Mouse (Mus musculus): ENCODE results near the gene Cd3e. TPM values are rescaled to one million over a fixed set of nuclear protein-coding genes. Genes with fewer than 3 reads are reported as not detected.

The Cd3e gene
- polyA plus RNA-seq (2014; fragmentation: Illumina TruSeq; extraction: RNeasy Lipid Tissue Mini Kit (QIAGEN cat#74804); ENCODE audit: low replicate concordance): 7.4 TPM

DNA sequence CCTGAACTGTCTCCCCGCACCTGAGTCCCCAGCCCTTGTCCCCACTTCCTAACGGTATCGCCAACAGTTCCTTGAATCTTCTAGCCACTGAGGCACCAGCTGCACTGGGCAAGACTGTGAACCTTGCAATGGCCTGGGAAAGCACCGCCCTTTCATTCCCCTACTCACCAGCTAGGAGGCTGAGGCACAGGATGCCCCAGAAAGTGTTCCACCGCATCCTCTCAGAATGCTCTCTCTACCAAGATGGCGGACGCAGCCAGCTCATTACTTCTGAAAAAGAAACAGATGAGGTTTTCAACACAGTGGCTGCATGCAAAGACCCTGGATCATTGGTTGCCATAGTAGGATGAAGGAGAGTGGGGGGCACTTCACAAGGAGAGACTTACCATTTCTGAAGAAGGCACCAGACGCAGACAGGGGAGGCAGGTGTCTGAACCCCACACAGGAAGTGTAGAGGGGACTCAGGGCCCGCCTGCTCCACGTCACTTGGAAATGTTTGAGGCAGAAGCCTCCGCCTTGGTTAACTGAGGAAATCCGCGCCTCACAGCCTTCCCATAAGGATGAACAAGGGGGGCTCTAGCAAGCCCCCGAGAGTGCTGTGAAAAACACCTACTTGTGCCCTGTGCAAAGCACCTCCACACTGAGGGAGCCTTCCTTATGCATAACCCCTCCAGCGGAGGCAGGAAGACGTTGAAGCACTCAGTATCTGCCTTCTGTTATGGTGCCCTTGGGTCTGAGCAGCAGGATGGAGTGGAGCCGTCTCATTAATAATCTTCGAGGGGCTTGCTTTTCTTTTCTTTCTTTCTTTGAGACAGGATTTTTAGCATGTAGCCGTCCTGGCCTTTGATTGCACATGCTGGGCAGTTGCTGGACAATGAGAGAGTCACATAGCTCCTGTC, at the start of gene Cd3e:
Gene Cd3e, minus strand, starts transcription at position 448 of the 899 bp plus-strand sequence.

DNA sequence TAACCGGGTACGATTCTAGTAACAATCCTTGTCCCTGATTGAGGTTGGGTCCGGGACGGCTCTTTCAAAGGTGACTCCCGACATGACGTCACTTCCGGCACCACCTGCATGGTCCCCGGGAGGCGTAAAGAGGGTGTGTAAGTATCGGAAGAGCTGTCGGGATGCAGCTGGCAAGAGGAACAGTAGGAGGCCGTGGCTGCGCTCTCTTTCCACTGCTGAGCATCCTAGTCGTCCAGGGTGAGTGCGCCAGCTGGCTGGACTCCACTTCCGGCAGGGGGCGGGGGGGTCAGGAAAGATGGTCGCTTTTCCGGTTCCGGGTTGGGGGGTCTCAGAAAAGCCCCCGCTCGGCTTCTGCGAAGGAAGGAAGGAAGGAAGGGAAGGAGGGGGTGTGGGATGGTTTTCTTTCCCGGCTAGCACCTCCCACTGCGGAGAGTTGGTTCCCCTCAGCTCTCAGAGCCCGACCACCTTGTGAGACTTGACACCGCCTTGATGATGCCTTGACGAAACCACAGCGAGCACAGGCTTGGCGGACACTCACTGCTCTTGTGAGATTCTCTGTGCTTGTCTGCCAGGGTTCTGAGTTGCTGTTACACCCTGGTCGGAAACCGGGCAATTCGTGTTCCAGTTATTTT, 45.8 kb upstream of the Cd3e start, which contains the start of gene Mpzl3:
Gene Mpzl3, plus strand, starts transcription at position 105 of the 632 bp plus-strand sequence.

DNA sequence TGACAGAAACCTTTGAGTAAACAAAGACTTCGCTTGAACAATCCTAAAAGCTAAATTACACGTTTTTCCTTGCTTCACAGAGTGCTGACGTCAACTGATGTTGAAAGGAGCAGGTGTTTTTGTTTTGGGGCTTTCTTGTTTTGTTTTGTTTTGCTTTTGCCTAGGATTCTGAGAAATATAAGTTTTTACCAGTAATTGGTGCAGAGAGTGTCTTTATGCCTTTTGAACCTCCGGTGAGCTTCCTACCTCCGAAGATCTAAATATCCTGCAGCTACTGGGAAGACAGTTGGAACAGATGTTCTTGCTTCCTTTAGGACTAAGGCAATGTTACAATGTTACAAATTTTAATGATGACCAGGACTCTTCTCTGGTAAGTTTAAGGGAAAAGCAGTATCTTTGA, 30.1 kb upstream of the Cd3e start, which contains the start of gene Mpzl2:
Gene Mpzl2, plus strand, starts transcription at position 301 of the 400 bp plus-strand sequence.

DNA sequence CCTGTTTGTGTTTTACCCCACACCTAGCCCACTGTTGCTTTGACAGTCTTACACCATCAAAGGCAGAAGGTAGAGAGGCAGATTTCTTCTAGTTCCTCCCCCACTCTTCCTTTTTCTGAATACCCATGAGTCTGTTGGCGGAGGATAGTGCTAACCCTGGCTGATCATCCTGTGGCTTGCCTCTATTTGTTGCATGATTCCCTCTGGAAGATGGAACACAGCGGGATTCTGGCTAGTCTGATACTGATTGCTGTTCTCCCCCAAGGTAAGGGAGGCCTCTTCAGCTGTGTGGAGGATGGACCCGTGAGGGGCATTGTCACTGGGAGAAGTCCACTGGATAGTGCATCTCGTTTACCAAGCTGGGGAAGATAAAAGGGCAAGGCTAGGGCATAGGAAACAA, 27.8 kb downstream of the Cd3e start, which contains the start of gene Cd3d:
Gene Cd3d, plus strand, starts transcription at position 111 of the 400 bp plus-strand sequence.

DNA sequence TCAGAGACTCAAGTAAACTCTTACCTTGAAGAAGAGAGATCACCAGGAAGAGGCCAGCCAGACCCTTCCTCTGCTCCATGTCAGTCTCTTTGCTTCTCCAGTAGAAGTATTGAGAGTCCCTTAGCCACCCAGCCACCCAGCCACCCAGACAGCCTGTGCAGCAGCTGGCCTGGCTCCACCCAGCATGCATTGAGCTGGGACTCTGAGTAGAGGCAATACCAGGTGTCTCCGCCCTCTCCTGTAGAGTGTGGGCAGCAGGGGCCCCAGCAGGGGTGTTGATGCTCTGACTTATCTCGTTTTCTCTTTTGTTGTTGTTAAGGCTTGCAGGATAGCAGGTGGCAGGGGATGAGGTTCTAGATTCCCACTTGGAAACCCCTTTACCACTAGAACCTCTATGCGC, 29.2 kb downstream of the Cd3e start, which contains the start of gene Cd3g:
Gene Cd3g, minus strand, starts transcription at position 190 of the 400 bp plus-strand sequence.

DNA sequence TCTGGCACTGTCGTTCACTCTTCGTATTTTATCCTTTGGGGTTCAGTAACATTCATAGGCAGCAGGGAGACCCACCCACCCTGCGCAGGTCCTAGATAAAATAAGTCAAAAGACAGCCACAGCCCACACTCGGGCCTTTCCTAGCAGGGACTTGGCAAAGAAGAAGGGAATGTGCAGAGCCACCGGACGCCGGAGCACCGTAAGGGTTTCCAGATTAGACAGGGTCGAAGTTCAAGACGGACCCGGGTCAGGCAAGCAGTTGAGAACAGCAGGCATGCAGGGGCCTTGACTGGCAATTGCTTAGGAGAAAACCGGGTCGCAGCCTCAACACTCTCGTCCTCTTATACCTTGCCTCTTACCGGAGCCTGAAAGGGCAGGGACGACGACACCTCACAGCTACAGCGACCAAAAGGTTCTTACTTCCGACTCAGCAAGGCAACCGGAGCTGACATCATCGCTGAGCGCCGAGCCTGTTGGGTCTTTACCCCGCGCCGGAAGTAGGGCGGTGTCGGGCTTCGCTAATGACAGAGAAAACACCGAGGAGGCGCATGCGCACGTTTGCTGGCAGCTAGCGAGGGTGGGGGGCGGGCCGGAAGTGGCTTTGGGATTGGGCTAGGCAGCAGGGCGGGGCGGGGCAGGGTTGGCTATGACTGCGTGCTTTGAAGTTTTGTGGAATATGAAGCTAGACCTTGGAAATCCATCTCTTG, 44.1 kb downstream of the Cd3e start, which contains the start of gene Ube4a:
Gene Ube4a, minus strand, starts transcription at position 475 of the 707 bp plus-strand sequence.

Other genes starting within 250 kb of the Cd3e start
- gene Arcn1, start 241.8 kb downstream of the Cd3e start, polyA plus RNA-seq (2014; fragmentation: Illumina TruSeq; extraction: RNeasy Lipid Tissue Mini Kit (QIAGEN cat#74804); ENCODE audit: low replicate concordance): 481 TPM
- gene Ift46, start 241.7 kb downstream of the Cd3e start, polyA plus RNA-seq (2014; fragmentation: Illumina TruSeq; extraction: RNeasy Lipid Tissue Mini Kit (QIAGEN cat#74804); ENCODE audit: low replicate concordance): 17.8 TPM
- 0.52 TPM for gene Tmem25, start 210.3 kb downstream of the Cd3e start, polyA plus RNA-seq (2014; fragmentation: Illumina TruSeq; extraction: RNeasy Lipid Tissue Mini Kit (QIAGEN cat#74804); ENCODE audit: low replicate concordance)
- gene Ttc36, start 206.6 kb downstream of the Cd3e start, polyA plus RNA-seq (2014; fragmentation: Illumina TruSeq; extraction: RNeasy Lipid Tissue Mini Kit (QIAGEN cat#74804); ENCODE audit: low replicate concordance): not detected
- 9.9 TPM for gene Kmt2a, start 128.3 kb downstream of the Cd3e start, polyA plus RNA-seq (2014; fragmentation: Illumina TruSeq; extraction: RNeasy Lipid Tissue Mini Kit (QIAGEN cat#74804); ENCODE audit: low replicate concordance)
- gene Atp5l, start 88.9 kb downstream of the Cd3e start, polyA plus RNA-seq (2014; fragmentation: Illumina TruSeq; extraction: RNeasy Lipid Tissue Mini Kit (QIAGEN cat#74804); ENCODE audit: low replicate concordance): 807 TPM
- 74.3 TPM for gene Ube4a, start 44.0 kb downstream of the Cd3e start, polyA plus RNA-seq (2014; fragmentation: Illumina TruSeq; extraction: RNeasy Lipid Tissue Mini Kit (QIAGEN cat#74804); ENCODE audit: low replicate concordance)
- 15.6 TPM for gene Cd3g, start 29.2 kb downstream of the Cd3e start, polyA plus RNA-seq (2014; fragmentation: Illumina TruSeq; extraction: RNeasy Lipid Tissue Mini Kit (QIAGEN cat#74804); ENCODE audit: low replicate concordance)
- 1.2 TPM for gene Cd3d, start 27.8 kb downstream of the Cd3e start, polyA plus RNA-seq (2014; fragmentation: Illumina TruSeq; extraction: RNeasy Lipid Tissue Mini Kit (QIAGEN cat#74804); ENCODE audit: low replicate concordance)
- gene Mpzl2, start 30.2 kb upstream of the Cd3e start, polyA plus RNA-seq (2014; fragmentation: Illumina TruSeq; extraction: RNeasy Lipid Tissue Mini Kit (QIAGEN cat#74804); ENCODE audit: low replicate concordance): 48.4 TPM
- gene Mpzl3, start 45.6 kb upstream of the Cd3e start, polyA plus RNA-seq (2014; fragmentation: Illumina TruSeq; extraction: RNeasy Lipid Tissue Mini Kit (QIAGEN cat#74804); ENCODE audit: low replicate concordance): 19.2 TPM
- gene Jaml, start 69.6 kb upstream of the Cd3e start, polyA plus RNA-seq (2014; fragmentation: Illumina TruSeq; extraction: RNeasy Lipid Tissue Mini Kit (QIAGEN cat#74804); ENCODE audit: low replicate concordance): 148 TPM
- gene Scn2b, start 108.2 kb upstream of the Cd3e start, polyA plus RNA-seq (2014; fragmentation: Illumina TruSeq; extraction: RNeasy Lipid Tissue Mini Kit (QIAGEN cat#74804); ENCODE audit: low replicate concordance): 1.0 TPM
- gene Scn4b, start 128.8 kb upstream of the Cd3e start, polyA plus RNA-seq (2014; fragmentation: Illumina TruSeq; extraction: RNeasy Lipid Tissue Mini Kit (QIAGEN cat#74804); ENCODE audit: low replicate concordance): not detected
- not detected for gene BC049352, start 172.4 kb upstream of the Cd3e start, polyA plus RNA-seq (2014; fragmentation: Illumina TruSeq; extraction: RNeasy Lipid Tissue Mini Kit (QIAGEN cat#74804); ENCODE audit: low replicate concordance)
- 30.0 TPM for gene Tmprss4, start 194.5 kb upstream of the Cd3e start, polyA plus RNA-seq (2014; fragmentation: Illumina TruSeq; extraction: RNeasy Lipid Tissue Mini Kit (QIAGEN cat#74804); ENCODE audit: low replicate concordance)